Mouse (Mus musculus) erythroblast, adult 5-6 weeks (primary cell): Measurements from ENCODE around the gene Fgfr2. TPM values are rescaled to one million over a fixed set of nuclear protein-coding genes. Genes with fewer than 3 reads are reported as not detected.

Source experiments
- ATAC-seq: replicated peaks from 2 replicates; pipeline ENCODE4 v1.8.0; 2016; ENCODE audit warnings: moderate number of reproducible peaks, mild to moderate bottlenecking, moderate TSS enrichment, inconsistent platforms; ENCODE audit not compliant: poor library complexity, low FRiP score, severe bottlenecking
- total RNA-seq, 2 experiments: library from RNA; stranded (forward) in 1 of 2; stranded (reverse) in 1 of 2; fragments of 150-400 nt in 1 of 2; fragments of 200-764, 138-1000 nt in 1 of 2; gene quantifications; 2 replicates each; pipeline versions ENCODE4 v1.2.3 to v1.2.4; 2015 to 2017; ENCODE audit warnings: low replicate concordance in 2 of 2

The Fgfr2 gene
- total RNA-seq, 2 experiments from 2014 or later: 4.8 TPM; not detected in 1

GRCm38 (mm10) chr7:131800416-131801045 lies 1322.6 kb downstream of the Fgfr2 start:
- ATAC-seq: no peak

GRCm38 (mm10) chr7:131797161-131797560 lies 1326.0 kb downstream of the Fgfr2 start:
- ATAC-seq: no peak

GRCm38 (mm10) chr7:131788595-131789206 lies 1334.4 kb downstream of the Fgfr2 start:
- no peak for ATAC-seq

DNA sequence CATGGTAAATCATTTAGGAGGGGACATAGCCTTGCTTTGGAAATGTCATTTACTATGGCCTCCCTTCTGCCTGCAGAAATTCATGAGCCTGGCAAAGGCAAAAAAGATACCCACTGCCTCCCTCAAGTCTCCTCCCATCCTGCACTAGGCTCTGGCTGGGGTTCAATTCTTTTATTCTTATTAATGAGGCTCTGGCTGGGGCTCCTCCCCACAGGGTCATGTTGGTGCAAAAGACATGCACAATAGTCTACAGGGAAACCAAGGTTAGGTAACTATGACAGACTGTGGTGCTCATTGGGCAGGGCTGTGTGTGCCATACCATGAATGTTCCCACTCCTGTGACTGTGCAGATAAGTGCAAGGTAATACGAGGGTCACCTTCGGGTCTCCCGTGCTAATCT lies 1337.4 kb downstream of the Fgfr2 start:
- no peak for ATAC-seq

- no peak for ATAC-seq
Measured at GRCm38 (mm10) chr7:131778271-131778985, 1344.7 kb downstream of the Fgfr2 start.

GRCm38 (mm10) chr7:131777461-131778270 lies 1345.5 kb downstream of the Fgfr2 start:
- ATAC-seq: no peak

DNA sequence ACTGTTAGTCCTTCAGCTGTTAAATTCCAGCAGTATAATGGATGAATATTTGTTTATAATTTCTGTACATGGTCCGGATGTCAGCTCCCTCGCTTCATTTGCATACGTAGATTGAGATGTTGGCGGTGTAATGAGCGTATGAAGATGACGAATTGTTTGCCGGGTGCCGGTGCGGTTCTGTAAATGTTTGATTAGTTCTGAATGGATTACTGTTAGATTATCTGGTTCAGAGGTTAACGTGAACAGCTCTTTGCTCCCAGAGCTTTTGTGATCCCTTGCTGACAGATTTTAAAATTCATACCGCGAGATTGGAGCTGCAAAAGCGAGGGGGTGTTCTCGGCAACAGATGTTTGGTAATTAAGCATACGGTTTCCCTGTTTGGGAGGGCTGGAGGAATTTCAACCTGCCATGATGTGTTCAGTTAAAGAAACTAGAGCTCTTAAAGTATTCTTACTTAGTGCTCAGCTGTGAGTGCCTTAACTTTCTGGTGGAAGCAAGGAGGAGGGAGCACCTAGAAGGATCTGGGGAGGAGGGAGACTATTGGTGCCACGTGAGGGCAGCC lies 1346.9 kb downstream of the Fgfr2 start:
- ATAC-seq: no peak

GRCm38 (mm10) chr7:131757922-131758321 lies 1365.2 kb downstream of the Fgfr2 start:
- ATAC-seq: no peak

GRCm38 (mm10) chr7:131747152-131748010 lies 1375.8 kb downstream of the Fgfr2 start:
- no peak for ATAC-seq

GRCm38 (mm10) chr7:131746752-131747151 lies 1376.4 kb downstream of the Fgfr2 start:
- no peak for ATAC-seq

- ATAC-seq: no peak
Measured at GRCm38 (mm10) chr7:131743193-131743592, 1380.0 kb downstream of the Fgfr2 start.

DNA sequence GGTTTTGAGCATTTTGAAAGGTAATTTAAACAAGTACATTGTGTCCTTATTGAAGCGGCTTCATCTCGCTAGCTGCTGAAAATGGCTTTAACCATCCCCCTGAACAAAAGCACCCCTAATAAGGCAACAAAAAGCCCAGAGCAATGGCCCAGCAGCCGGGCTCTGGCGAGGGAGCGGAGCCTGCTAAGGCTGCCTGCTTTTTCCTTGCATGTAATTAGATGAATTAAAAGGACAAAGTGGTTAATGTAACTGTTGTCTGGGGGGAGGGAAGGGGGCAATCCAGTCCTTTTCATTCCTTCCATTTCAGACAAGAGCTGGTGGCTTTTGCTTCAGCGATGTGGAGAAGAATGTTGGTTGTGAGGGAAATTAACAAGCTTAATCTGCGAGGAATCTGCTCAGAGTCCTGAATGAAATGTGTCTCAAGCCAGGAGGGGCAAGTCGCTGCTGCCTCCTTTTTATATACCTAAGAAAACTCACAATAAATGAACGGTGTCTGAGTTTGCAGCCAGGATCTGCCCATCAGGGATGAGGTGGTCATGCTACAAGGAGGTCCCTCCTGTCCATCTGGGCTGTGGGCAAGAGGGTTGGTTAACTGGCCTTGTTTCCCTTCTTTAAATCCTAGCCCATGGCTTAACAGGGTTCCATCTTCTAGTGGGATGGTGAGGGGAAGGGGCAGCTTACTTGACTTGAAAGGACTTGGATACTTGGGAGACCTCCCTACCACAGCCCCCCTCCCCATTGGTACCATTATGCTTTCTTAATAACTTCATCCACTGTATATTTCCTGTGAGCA lies 1400.2 kb downstream of the Fgfr2 start:
- no peak for ATAC-seq

GRCm38 (mm10) chr7:131722316-131722715 lies 1400.8 kb downstream of the Fgfr2 start:
- ATAC-seq: no peak

- ATAC-seq: no peak
Measured at GRCm38 (mm10) chr7:131718280-131718679, 1404.9 kb downstream of the Fgfr2 start.

DNA sequence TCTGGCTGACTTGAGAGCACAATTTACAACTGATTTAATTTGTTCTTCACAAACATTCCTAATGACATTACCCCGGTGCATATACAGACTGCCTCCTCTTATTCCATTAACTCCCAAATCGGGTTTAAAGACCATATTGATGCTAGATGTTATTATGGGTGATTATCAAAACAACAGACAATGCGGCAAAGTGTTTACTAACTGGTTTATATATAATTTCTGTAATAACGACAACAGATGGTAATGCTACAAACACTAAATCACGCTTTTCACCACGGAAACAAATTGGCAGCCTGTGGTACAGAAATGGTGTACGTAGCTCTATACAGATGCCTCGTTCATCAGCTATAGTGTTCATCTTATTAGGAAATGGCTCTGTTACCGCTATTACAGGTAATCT lies 1410.1 kb downstream of the Fgfr2 start:
- ATAC-seq: no peak

- no peak for ATAC-seq
Measured at GRCm38 (mm10) chr7:131696889-131697288, 1426.3 kb downstream of the Fgfr2 start.

DNA sequence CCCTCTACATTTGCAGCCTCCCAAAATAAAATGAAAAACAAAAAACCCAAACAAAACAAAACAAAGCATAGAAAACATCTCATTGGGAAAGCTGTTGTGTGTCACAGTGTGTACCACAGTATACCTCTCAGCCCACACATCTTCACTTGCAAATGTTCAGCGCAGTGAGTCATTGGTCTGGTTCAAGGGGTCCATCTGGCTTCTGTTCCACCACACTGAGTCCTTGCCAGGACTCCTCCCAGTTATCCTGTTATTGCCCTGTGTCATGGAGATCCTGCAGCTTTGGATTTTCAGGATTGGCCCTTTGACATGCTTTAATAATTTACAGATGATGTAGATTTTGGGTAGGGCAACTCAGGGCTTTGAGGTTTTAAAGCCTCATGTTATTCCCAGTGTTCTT lies 1435.8 kb downstream of the Fgfr2 start:
- no peak for ATAC-seq

DNA sequence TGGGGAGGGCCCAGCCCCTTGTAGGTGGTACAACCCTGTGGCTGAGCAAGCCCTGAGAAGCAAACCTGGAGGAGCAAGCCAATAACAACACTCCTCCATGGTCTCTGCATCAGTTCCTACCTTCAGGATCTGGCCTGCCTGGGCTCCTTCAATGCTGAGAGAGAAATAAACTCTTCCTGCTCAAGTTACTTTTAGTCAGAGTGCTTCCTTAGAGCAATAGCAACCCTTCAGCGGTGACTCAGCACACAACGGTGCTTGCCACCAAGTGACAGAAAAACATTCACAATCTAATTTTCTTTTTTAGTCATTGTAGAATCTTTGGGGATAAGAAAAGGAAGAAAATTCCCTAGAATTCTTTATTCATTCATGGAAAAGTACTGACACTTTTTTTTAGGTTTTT lies 1446.0 kb downstream of the Fgfr2 start:
- no peak for ATAC-seq
